Mouse (Mus musculus): Measurements from ENCODE around the gene Hbq1a.
"Not testable (repeated sequence)": the region's sequence is repeated elsewhere in the genome, so short reads cannot be mapped to it uniquely, and the experiment has no call there.

Hbq1a gene

GRCm38 (mm10) chr11:32285031-32285775 is 14.7 kb upstream of the Hbq1a start:
- DNase-seq, result peak; percentile 83

GRCm38 (mm10) chr11:32285887-32286286 is 14.0 kb upstream of the Hbq1a start:
- not testable (repeated sequence) for DNase-seq

GRCm38 (mm10) chr11:32286695-32287492 is 13.0 kb upstream of the Hbq1a start, which contains the start of gene Hbq1b:
Hbq1b (plus strand) TSS chr11:32286965.
- DNase-seq, result peak; percentile 87

- peak; percentile 66 for DNase-seq
Measured at GRCm38 (mm10) chr11:32287493-32287825, 12.4 kb upstream of the Hbq1a start.

- peak; percentile 64 for DNase-seq
Measured at GRCm38 (mm10) chr11:32292819-32293218, 7.0 kb upstream of the Hbq1a start.

- DNase-seq, result peak; percentile 49
Measured at GRCm38 (mm10) chr11:32293479-32293878, 6.4 kb upstream of the Hbq1a start.

- not testable (repeated sequence) for DNase-seq
Measured at GRCm38 (mm10) chr11:32296203-32296602, 3.7 kb upstream of the Hbq1a start, which contains the start of gene Hba-a2. Hba-a2 (plus strand) TSS chr11:32296489.

GRCm38 (mm10) chr11:32297417-32297816 is 2.5 kb upstream of the Hbq1a start:
- DNase-seq, result not testable (repeated sequence)

GRCm38 (mm10) chr11:32297866-32298531 is 1.9 kb upstream of the Hbq1a start:
- peak; percentile 50 for DNase-seq

GRCm38 (mm10) chr11:32298532-32298918 is 1.3 kb upstream of the Hbq1a start:
- DNase-seq, result peak; percentile 52

- no peak for DNase-seq
Measured at GRCm38 (mm10) chr11:32300279-32301267, 704 bp downstream of the Hbq1a start.

- DNase-seq, result no peak
Measured at GRCm38 (mm10) chr11:32301506-32301905, 1.6 kb downstream of the Hbq1a start.

- DNase-seq, result no peak
Measured at GRCm38 (mm10) chr11:32302824-32303419, 3.1 kb downstream of the Hbq1a start.

GRCm38 (mm10) chr11:32303455-32303854 is 3.6 kb downstream of the Hbq1a start:
- DNase-seq, result no peak

- DNase-seq, result no peak
Measured at GRCm38 (mm10) chr11:32307006-32307405, 7.1 kb downstream of the Hbq1a start.

GRCm38 (mm10) chr11:32309446-32309845 is 9.6 kb downstream of the Hbq1a start:
- DNase-seq, result no peak

GRCm38 (mm10) chr11:32309928-32310327 is 10.1 kb downstream of the Hbq1a start:
- DNase-seq, result no peak

- no peak for DNase-seq
Measured at GRCm38 (mm10) chr11:32316009-32316408, 16.1 kb downstream of the Hbq1a start.

- DNase-seq, result no peak
Measured at GRCm38 (mm10) chr11:32320507-32321195, 20.8 kb downstream of the Hbq1a start.

- peak; percentile 91 for DNase-seq
Measured at GRCm38 (mm10) chr11:32321196-32321565, 21.3 kb downstream of the Hbq1a start.

- peak; percentile 91 for DNase-seq
Measured at GRCm38 (mm10) chr11:32324609-32325008, 24.7 kb downstream of the Hbq1a start.

All from liver (tissue).